Mouse (Mus musculus): ENCODE data around the gene Lin7a. TPM values are rescaled to one million over a fixed set of nuclear protein-coding genes. Genes with fewer than 3 reads are reported as not detected.

Gene Lin7a
- polyA plus RNA-seq, 1 experiment from 2014 or later, result 1.0 TPM

DNA sequence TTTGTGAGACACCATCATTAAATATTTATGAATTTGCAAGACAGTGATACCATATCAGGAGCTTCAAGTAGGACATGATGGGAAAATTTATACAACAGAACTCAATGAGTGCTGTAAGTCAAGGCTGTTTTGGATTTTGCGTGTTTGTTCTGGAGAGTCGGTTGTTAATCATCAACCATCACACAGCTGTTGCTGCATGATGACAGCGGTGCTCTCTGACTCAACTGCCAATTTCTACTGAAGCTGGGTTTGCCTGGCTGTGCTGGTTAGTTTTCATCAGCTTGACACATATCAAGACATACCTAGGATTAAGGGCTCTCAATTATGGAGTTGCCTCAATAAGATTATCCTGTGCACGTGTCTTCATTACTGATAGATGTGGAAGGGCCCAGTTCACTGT, 41.1 kb downstream of the Lin7a start:
- DNase-seq (no peak), ATAC-seq (ENCODE audit: low read depth) (peak; percentile 54)
- Histone ChIP-seq H3K27me3 (no peaks in the 10 kb centered on the region), H3K4me2 (no peak overlapping the region), H3K4me1 (replicated peaks) (no peaks in the 10 kb centered on the region), H3K9me3 (replicated peaks) (no peaks in the 10 kb centered on the region), H3K27ac (peak overlapping the region; percentile 60), H3K4me3 (replicated peaks) (no peak overlapping the region), H3K36me3 (no peaks in the 10 kb centered on the region), H3K9ac (no peak overlapping the region)
- 69% methylated on average over 4 of the region's 4 CpGs for WGBS (ENCODE audit: insufficient replicate concordance)

DNA sequence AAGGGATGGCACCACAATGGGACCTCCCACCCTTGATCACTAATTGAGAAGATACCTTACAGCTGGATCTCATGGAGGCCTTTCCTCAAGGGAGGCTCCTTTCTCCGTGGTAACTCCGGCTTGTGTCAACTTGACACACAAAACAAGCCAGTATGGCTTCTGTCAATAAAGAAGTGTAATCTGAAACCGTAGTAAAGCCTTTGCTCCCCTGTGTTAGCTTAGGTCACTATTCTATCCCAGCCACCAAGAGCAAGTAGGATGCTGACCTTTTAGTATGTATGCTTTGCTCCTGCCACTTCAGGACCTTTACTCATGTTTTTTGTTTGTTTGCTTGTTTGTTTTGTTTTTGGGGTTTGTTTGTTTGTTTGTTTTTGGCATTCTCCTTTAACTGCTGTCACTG, 41.9 kb downstream of the Lin7a start:
- 58% methylated on average over 3 of the region's 3 CpGs for WGBS (ENCODE audit: insufficient replicate concordance)
- ATAC-seq (ENCODE audit: low read depth) (peak; percentile 63), DNase-seq (no peak)

DNA sequence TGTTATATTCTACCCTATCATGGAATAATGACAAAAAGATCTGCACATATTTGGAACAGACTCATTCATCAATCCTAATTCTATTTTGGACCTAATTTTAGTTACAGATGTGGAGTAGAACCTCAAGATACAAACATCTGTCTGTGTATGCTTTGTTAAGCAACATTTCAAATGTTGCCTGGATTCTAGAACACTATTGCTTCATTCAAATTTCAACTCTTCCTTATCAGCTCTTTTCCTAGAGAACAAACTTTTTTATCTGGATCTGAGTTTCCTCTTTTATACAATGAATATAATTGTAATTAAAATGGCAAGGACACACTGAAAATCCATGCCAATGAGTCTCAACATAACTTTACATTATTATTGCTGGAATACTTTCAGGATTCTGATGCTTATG, 43.8 kb downstream of the Lin7a start:
- H3K27ac ChIP-seq, result no peak overlapping the region
- H3K4me2 ChIP-seq, result no peak overlapping the region
- ATAC-seq (ENCODE audit: low read depth) (no peak), DNase-seq (no peak)
- no peaks in the 10 kb centered on the region for H3K4me1 ChIP-seq (replicated peaks)
- no peak overlapping the region for H3K4me3 ChIP-seq (replicated peaks)
- no peak overlapping the region for H3K9ac ChIP-seq
- no peaks in the 10 kb centered on the region for H3K36me3 ChIP-seq
- no peaks in the 10 kb centered on the region for H3K9me3 ChIP-seq (replicated peaks)
- no peaks in the 10 kb centered on the region for H3K27me3 ChIP-seq

More for the DNA sequence above, 41.9 kb downstream of the Lin7a start:
- no peak overlapping the region for H3K4me3 ChIP-seq (replicated peaks)
- no peaks in the 10 kb centered on the region for H3K36me3 ChIP-seq
- H3K9ac ChIP-seq, result no peak overlapping the region
- H3K9me3 ChIP-seq (replicated peaks), result no peaks in the 10 kb centered on the region
- H3K4me2 ChIP-seq, result no peak overlapping the region
- H3K27me3 ChIP-seq, result no peaks in the 10 kb centered on the region
- peak overlapping the region; percentile 60; the same call in 1 of the 2 replicates for H3K27ac ChIP-seq
- no peaks in the 10 kb centered on the region for H3K4me1 ChIP-seq (replicated peaks)

DNA sequence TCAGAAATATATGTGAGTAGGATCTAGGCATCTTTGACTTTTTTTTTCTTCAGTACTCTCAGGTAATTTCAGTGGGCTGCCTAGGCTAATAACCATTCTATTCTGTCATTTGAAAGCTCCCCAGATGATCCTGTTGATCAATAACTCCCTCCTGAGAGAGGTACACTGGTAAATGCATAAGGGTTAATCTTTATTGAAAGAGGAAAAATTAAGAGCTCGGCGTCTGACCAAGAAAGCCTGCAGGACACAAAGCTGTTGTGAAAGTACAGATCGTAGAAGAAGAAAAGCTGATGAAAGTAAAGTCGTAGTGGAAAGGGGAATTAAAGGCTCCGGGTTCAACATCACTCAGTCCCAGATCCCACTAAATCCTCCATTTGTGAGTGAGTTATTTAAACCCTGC, 44.2 kb downstream of the Lin7a start:
- ATAC-seq (ENCODE audit: low read depth), result no peak

DNA sequence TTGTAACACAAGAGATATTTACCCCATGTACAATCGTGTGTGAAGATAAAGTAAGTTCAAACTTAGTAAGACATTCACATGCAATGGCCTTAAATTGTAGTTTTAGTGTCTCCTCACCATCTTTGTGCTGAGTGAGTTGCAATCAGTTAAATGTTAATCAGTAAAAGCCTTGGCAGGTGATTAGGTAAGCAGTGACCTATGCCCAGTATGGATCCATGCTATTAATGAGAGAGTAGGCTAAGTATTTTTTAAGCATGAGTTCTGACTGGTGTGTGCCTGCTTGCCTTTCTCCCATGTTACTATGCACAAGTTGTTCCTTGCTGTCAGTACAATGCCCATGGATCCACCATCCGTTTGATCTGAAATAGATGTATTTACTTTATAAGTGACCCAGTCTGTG, 44.6 kb downstream of the Lin7a start:
- no peak overlapping the region for H3K9ac ChIP-seq
- H3K27ac ChIP-seq, result peak overlapping the region; percentile 47
- WGBS (ENCODE audit: insufficient replicate concordance), result 48% methylated on average over 2 of the region's 2 CpGs
- H3K27me3 ChIP-seq, result no peaks in the 10 kb centered on the region
- no peak for DNase-seq
- H3K4me3 ChIP-seq (replicated peaks), result no peak overlapping the region
- peak; percentile 69 for ATAC-seq (ENCODE audit: low read depth)
- no peak overlapping the region for H3K4me2 ChIP-seq
- no peaks in the 10 kb centered on the region for H3K9me3 ChIP-seq (replicated peaks)
- no peaks in the 10 kb centered on the region for H3K36me3 ChIP-seq
- H3K4me1 ChIP-seq (replicated peaks), result no peaks in the 10 kb centered on the region

More for the DNA sequence above, 44.2 kb downstream of the Lin7a start:
- H3K4me2 ChIP-seq, result no peak overlapping the region
- no peaks in the 10 kb centered on the region for H3K4me1 ChIP-seq (replicated peaks)
- H3K27me3 ChIP-seq, result no peaks in the 10 kb centered on the region
- DNase-seq, result no peak
- H3K4me3 ChIP-seq (replicated peaks), result no peak overlapping the region
- H3K9ac ChIP-seq, result no peak overlapping the region
- 66% methylated on average over 5 of the region's 5 CpGs for WGBS (ENCODE audit: insufficient replicate concordance)
- no peak overlapping the region for H3K27ac ChIP-seq
- H3K36me3 ChIP-seq, result no peaks in the 10 kb centered on the region
- H3K9me3 ChIP-seq (replicated peaks), result no peaks in the 10 kb centered on the region

DNA sequence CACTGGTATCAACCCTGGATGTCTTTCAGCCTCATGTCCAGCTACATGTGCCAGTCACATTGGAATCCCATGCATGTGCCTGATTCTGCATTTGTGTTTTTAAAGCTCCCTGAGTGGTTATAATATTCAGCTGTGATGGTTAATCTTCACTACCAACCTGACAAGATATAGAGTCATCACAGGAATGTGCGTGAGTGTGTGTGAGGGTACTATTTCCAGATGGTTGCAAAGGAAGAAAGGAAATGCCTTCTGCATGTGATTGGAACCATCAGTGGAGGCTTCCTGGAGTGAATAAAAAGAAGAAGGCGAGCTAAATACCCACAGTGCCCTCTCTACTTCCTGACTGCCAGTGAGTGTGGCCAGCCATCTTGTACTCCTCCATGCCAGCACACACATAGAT, 48.2 kb downstream of the Lin7a start:
- H3K9ac ChIP-seq, result no peak overlapping the region
- H3K4me2 ChIP-seq, result no peak overlapping the region
- ATAC-seq (ENCODE audit: low read depth) (no peak), DNase-seq (no peak)
- H3K9me3 ChIP-seq (replicated peaks), result no peaks in the 10 kb centered on the region
- WGBS (ENCODE audit: insufficient replicate concordance), result 46% methylated on average over 2 of the region's 2 CpGs
- no peaks in the 10 kb centered on the region for H3K4me1 ChIP-seq (replicated peaks)
- no peak overlapping the region for H3K27ac ChIP-seq
- no peaks in the 10 kb centered on the region for H3K27me3 ChIP-seq
- H3K36me3 ChIP-seq, result no peaks in the 10 kb centered on the region
- no peak overlapping the region for H3K4me3 ChIP-seq (replicated peaks)

DNA sequence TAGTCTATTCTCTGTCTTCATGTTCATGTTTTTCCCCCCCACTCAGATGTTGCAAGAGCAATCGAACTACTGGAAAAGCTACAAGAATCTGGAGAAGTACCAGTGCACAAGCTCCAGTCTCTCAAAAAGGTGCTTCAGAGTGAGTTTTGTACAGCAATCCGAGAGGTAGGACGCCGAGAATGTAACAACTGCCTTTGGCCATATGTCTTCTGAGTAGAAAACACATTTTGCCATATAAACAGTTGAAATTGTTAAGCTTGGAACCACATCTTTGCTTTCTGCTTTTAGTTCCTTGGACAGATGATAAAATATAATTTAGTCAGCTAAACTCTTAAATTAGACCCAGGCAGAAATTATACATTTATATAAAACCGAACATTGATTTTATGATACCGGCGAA, 52.4 kb downstream of the Lin7a start:
- no peaks in the 10 kb centered on the region for H3K36me3 ChIP-seq
- 75% methylated on average over 7 of the region's 7 CpGs for WGBS (ENCODE audit: insufficient replicate concordance)

DNA sequence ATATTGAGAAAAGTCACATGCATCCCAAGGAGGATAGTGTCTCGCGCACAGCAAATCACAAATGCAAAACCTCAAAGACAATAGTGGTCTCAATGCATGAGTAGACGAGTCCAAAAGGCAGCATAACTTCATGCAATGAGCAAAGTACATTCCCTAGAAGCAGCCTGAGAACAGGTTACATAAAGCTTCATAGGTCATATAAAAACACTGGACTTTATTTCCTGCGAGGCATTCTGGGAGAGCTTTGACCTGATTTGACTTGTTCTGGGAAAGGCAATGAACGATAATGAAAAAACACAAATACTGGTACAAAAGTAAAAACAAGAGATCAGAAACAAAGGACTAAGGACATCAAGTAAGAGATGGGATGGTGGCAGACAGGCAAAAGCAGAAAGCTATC, 54.1 kb downstream of the Lin7a start:
- Histone ChIP-seq H3K36me3 (no peaks in the 10 kb centered on the region), H3K27me3 (no peaks in the 10 kb centered on the region), H3K9me3 (replicated peaks) (no peaks in the 10 kb centered on the region), H3K4me1 (replicated peaks) (no peaks in the 10 kb centered on the region), H3K4me3 (replicated peaks) (no peak overlapping the region), H3K4me2 (no peak overlapping the region), H3K9ac (no peak overlapping the region), H3K27ac (no peak overlapping the region)
- WGBS (ENCODE audit: insufficient replicate concordance), result 69% methylated on average over 5 of the region's 5 CpGs
- ATAC-seq (ENCODE audit: low read depth), result no peak
- DNase-seq, result no peak

More for the DNA sequence above, 52.4 kb downstream of the Lin7a start:
- H3K27ac ChIP-seq, result no peak overlapping the region
- no peak overlapping the region for H3K4me3 ChIP-seq (replicated peaks)
- H3K9ac ChIP-seq, result no peak overlapping the region
- H3K27me3 ChIP-seq, result no peaks in the 10 kb centered on the region
- no peak overlapping the region for H3K4me2 ChIP-seq
- DNase-seq, result no peak
- H3K4me1 ChIP-seq (replicated peaks), result no peaks in the 10 kb centered on the region
- no peaks in the 10 kb centered on the region for H3K9me3 ChIP-seq (replicated peaks)
- ATAC-seq (ENCODE audit: low read depth), result no peak

DNA sequence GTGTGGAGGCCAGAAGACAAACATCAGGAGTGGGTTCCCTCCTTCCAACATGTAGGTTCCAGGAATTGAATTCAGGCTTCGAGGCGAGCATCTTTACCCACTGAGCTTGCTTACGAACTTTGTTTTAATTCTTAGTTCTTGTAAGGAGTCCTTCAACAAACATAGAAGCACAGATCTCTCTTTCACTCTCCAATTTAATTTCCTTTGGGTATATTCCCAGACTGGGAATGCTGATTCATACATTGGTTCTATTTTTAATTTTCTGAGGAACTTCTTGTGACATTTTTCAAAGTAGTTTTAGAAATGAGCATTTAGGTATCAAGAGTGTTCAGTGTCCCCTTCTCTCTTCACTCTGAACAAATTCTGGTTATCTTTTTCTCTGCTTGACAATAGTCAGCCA, 68.0 kb downstream of the Lin7a start:
- no peak for ATAC-seq (ENCODE audit: low read depth)
- no peaks in the 10 kb centered on the region for H3K4me1 ChIP-seq (replicated peaks)
- WGBS (ENCODE audit: insufficient replicate concordance), result 70% methylated on average over 3 of the region's 3 CpGs

DNA sequence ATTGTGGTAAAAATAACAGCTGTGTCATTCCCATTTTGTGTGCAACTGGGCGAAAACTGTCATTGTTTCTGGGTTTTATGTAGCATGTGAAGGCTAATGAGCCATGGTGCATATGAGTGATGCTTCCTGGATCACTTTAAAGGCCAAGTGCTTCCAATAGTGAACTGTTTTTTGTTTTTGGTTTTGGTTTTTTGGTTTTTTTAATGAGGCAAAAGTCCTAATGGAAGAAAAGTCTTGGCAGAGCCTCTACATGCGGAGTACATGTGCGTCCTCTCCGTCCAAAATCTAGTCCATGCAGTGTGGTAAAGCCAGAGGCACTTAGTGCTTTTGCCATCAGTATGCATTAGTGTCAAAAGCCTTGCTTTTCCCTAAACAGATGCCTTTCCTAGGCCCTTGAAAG, 69.7 kb downstream of the Lin7a start:
- 69% methylated on average over 4 of the region's 4 CpGs for WGBS (ENCODE audit: insufficient replicate concordance)
- Histone ChIP-seq H3K9me3 (replicated peaks) (no peaks in the 10 kb centered on the region), H3K27me3 (no peaks in the 10 kb centered on the region), H3K4me2 (no peak overlapping the region), H3K36me3 (no peaks in the 10 kb centered on the region), H3K4me3 (replicated peaks) (no peak overlapping the region), H3K4me1 (replicated peaks) (no peaks in the 10 kb centered on the region), H3K27ac (no peak overlapping the region), H3K9ac (no peak overlapping the region)
- DNase-seq (no peak), ATAC-seq (ENCODE audit: low read depth) (no peak)

More for the DNA sequence above, 68.0 kb downstream of the Lin7a start:
- H3K27me3 ChIP-seq, result no peaks in the 10 kb centered on the region
- no peak overlapping the region for H3K27ac ChIP-seq
- no peak overlapping the region for H3K9ac ChIP-seq
- H3K9me3 ChIP-seq (replicated peaks), result no peaks in the 10 kb centered on the region
- H3K4me3 ChIP-seq (replicated peaks), result no peak overlapping the region
- no peaks in the 10 kb centered on the region for H3K36me3 ChIP-seq
- H3K4me2 ChIP-seq, result no peak overlapping the region
- no peak for DNase-seq

DNA sequence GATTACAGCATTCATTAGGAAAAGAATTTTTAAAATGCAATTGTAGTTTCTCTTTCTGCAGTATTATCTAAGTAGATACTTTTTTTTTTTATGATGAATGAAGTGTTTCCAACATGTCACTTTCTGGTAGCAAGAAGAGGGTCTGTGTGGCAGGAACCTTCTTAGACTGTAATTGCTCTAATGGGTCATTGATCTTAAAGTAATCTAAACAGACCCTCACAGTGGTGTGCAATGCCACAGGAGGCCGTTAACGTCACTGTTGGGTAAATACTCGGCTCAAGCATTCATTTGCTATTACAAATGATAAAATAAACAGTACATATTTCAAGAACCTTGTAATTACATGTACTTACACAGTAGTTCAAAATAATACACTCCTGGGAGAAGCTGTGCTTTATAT, 72.7 kb downstream of the Lin7a start:
- Histone ChIP-seq H3K4me2 (no peak overlapping the region), H3K27ac (no peak overlapping the region), H3K9me3 (replicated peaks) (no peaks in the 10 kb centered on the region), H3K36me3 (no peaks in the 10 kb centered on the region), H3K27me3 (no peaks in the 10 kb centered on the region), H3K4me1 (replicated peaks) (no peaks in the 10 kb centered on the region), H3K9ac (no peak overlapping the region), H3K4me3 (replicated peaks) (no peak overlapping the region)
- DNase-seq (no peak), ATAC-seq (ENCODE audit: low read depth) (no peak)
- WGBS (ENCODE audit: insufficient replicate concordance), result 64% methylated on average over 3 of the region's 3 CpGs

DNA sequence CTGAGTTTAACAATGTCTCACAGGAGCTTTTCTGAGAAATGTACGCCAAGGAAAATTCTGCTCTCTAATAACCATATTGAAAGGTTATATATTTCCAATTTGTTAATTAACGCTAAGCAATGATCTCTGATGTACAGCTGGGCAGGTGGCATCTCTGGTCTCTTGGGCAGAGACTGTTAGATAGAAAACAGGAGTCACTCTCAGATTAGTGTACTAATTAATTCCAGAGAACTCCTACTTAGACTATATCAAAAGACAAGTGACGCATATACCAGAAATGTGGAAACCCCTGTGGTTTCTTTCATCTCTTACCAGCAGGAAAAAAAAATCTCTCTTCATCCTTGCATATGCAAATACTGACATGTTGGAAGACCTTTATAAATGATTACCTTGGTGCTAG, 76.4 kb downstream of the Lin7a start:
- Histone ChIP-seq H3K4me1 (replicated peaks) (no peaks in the 10 kb centered on the region), H3K4me2 (no peak overlapping the region), H3K9me3 (replicated peaks) (no peaks in the 10 kb centered on the region), H3K36me3 (no peaks in the 10 kb centered on the region), H3K27me3 (no peaks in the 10 kb centered on the region), H3K27ac (no peak overlapping the region), H3K4me3 (replicated peaks) (no peak overlapping the region), H3K9ac (no peak overlapping the region)
- no peak for DNase-seq
- WGBS (ENCODE audit: insufficient replicate concordance), result 67% methylated on average over 3 of the region's 3 CpGs
- no peak for ATAC-seq (ENCODE audit: low read depth)
